7 mouse cellular contexts compared by ENCODE assay signal in genomic region chr5:36397384-36397759, GRCm38 (mm10). TPM values are rescaled to one million over a fixed set of nuclear protein-coding genes. Genes with fewer than 3 reads are reported as not detected.
DNase-seq lines count a peak whose midpoint lies in the region; ATAC-seq and TF ChIP-seq lines count a peak whose summit lies in the region.

No protein-coding gene starts in this region.

- H3K4me1 ChIP-seq in lung, embryonic 14.5 days (ENCODE audit: insufficient read depth): peaks cover 15% of the 10 kb centered on the region; the same call in 1 of the 2 replicates
- H3K4me1 ChIP-seq in embryonic facial prominence, embryonic 13.5 days: peaks cover 35% of the 10 kb centered on the region
- peaks cover 31% of the 10 kb centered on the region for H3K4me1 ChIP-seq in hindbrain, embryonic 16.5 days (ENCODE audit: control insufficient read depth, insufficient read depth, low read depth, low read length)
- H3K4me1 ChIP-seq in midbrain, embryonic 14.5 days (ENCODE audit: control insufficient read depth, insufficient read depth, low read length): peaks cover 27% of the 10 kb centered on the region

- under 1% methylated on average over 36 of the region's 36 CpGs for WGBS in lung, embryonic 14.5 days
- under 1% methylated on average over 35 of the region's 36 CpGs for WGBS in embryonic facial prominence, embryonic 13.5 days
- WGBS in hindbrain, embryonic 16.5 days: 0% methylated on average over 36 of the region's 36 CpGs
- WGBS in midbrain, embryonic 14.5 days: under 1% methylated on average over 36 of the region's 36 CpGs

- DNase-seq in lung, embryonic 14.5 days: peak; percentile 62
- no peak for DNase-seq in lung, postnatal 36 days
- peak; percentile 59 for DNase-seq in midbrain, embryonic 14.5 days
- no peak for DNase-seq in adrenal gland, adult 8-10 months

- H3K27ac ChIP-seq in lung, embryonic 14.5 days (ENCODE audit: low read depth): peak overlapping the region; percentile 54; the same call in 1 of the 2 replicates
- H3K27ac ChIP-seq in embryonic facial prominence, embryonic 13.5 days: no peak overlapping the region
- peak overlapping the region; percentile 48; the same call in 1 of the 2 replicates for H3K27ac ChIP-seq in hindbrain, embryonic 16.5 days (ENCODE audit: low read depth, low read length)
- peak overlapping the region; percentile 70 for H3K27ac ChIP-seq in midbrain, embryonic 14.5 days (replicated peaks; ENCODE audit: low read depth, low read length)

- H3K4me2 ChIP-seq in lung, embryonic 14.5 days: peak overlapping the region; percentile 99
- peak overlapping the region; percentile 99 for H3K4me2 ChIP-seq in embryonic facial prominence, embryonic 13.5 days
- peak overlapping the region; percentile 99 for H3K4me2 ChIP-seq in hindbrain, embryonic 16.5 days (ENCODE audit: low read length)
- peak overlapping the region; percentile 88 for H3K4me2 ChIP-seq in midbrain, embryonic 14.5 days (ENCODE audit: low read length)

- no peaks in the 10 kb centered on the region for H3K36me3 ChIP-seq in lung, embryonic 14.5 days (ENCODE audit: insufficient read depth)
- H3K36me3 ChIP-seq in embryonic facial prominence, embryonic 13.5 days: no peaks in the 10 kb centered on the region
- no peaks in the 10 kb centered on the region for H3K36me3 ChIP-seq in hindbrain, embryonic 16.5 days (ENCODE audit: control insufficient read depth, insufficient read depth, low read length)
- no peaks in the 10 kb centered on the region for H3K36me3 ChIP-seq in midbrain, embryonic 14.5 days (ENCODE audit: control insufficient read depth, insufficient read depth, low read length)

- H3K9ac ChIP-seq in lung, embryonic 14.5 days: peak overlapping the region; percentile 76
- H3K9ac ChIP-seq in embryonic facial prominence, embryonic 13.5 days: peak overlapping the region; percentile 82
- peak overlapping the region; percentile 95 for H3K9ac ChIP-seq in hindbrain, embryonic 16.5 days (ENCODE audit: low read depth, low read length)
- peak overlapping the region; percentile 91 for H3K9ac ChIP-seq in midbrain, embryonic 14.5 days (replicated peaks; ENCODE audit: low read length)

- peak overlapping the region; percentile 71 for H3K4me3 ChIP-seq in lung, embryonic 14.5 days (ENCODE audit: low read depth, low read length)
- H3K4me3 ChIP-seq in embryonic facial prominence, embryonic 13.5 days: peak overlapping the region; percentile 74
- peak overlapping the region; percentile 81 for H3K4me3 ChIP-seq in hindbrain, embryonic 16.5 days (ENCODE audit: low read length)
- H3K4me3 ChIP-seq in midbrain, embryonic 14.5 days (replicated peaks; ENCODE audit: low read depth, low read length): peak overlapping the region; percentile 79

- no peaks in the 10 kb centered on the region for H3K9me3 ChIP-seq in lung, embryonic 14.5 days (ENCODE audit: low read depth, low read length)
- H3K9me3 ChIP-seq in embryonic facial prominence, embryonic 13.5 days: no peaks in the 10 kb centered on the region
- no peaks in the 10 kb centered on the region for H3K9me3 ChIP-seq in hindbrain, embryonic 16.5 days (ENCODE audit: control insufficient read depth, low read length)
- no peaks in the 10 kb centered on the region for H3K9me3 ChIP-seq in midbrain, embryonic 14.5 days (ENCODE audit: control insufficient read depth, low read length)

- H3K27me3 ChIP-seq in lung, embryonic 14.5 days (ENCODE audit: insufficient read depth, low read length): no peaks in the 10 kb centered on the region
- H3K27me3 ChIP-seq in embryonic facial prominence, embryonic 13.5 days: peaks cover 38% of the 10 kb centered on the region
- H3K27me3 ChIP-seq in hindbrain, embryonic 16.5 days (replicated peaks; ENCODE audit: control insufficient read depth, insufficient read depth, low read length): no peaks in the 10 kb centered on the region
- no peaks in the 10 kb centered on the region for H3K27me3 ChIP-seq in midbrain, embryonic 14.5 days (ENCODE audit: control insufficient read depth, insufficient read depth, low read length)

- no peak; the same call in 1 of the 2 replicates for TF ChIP-seq CTCF in lung, embryonic 14.5 days (IDR thresholded peaks at IDR 0.05; ENCODE audit: low read depth)

- ATAC-seq in lung, embryonic 14.5 days (ENCODE audit: insufficient read depth): peak; percentile 48
- no peak for ATAC-seq in embryonic facial prominence, embryonic 13.5 days (ENCODE audit: insufficient number of reproducible peaks, insufficient read depth, low FRiP score, low TSS enrichment, low read depth)
- peak; percentile 13; the same call in 1 of the 2 replicates for ATAC-seq in hindbrain, embryonic 16.5 days
- ATAC-seq in midbrain, embryonic 14.5 days (ENCODE audit: low FRiP score, low TSS enrichment): peak; percentile 24; the same call in 1 of the 2 replicates
- ATAC-seq in granulocyte monocyte progenitor cell, adult 5-6 weeks (replicated peaks; ENCODE audit: poor library complexity, severe bottlenecking): no peak

RNA-seq across cellular contexts. Expression of gene Sorcs2, which starts 0.6 kb away (rescaled TPM):
- 17.5 and 20.6 TPM in 2 replicates for polyA plus RNA-seq in lung, embryonic 14.5 days (2014; fragmentation: Nextera tagmentation; extraction: Ambion mirVana)
- 13.1 and 14.8 TPM in 2 replicates for polyA plus RNA-seq in embryonic facial prominence, embryonic 13.5 days (2015; fragmentation: Nextera tagmentation; extraction: Ambion mirVana)
- 11.8 and 15.5 TPM in 2 replicates for polyA plus RNA-seq in hindbrain, embryonic 16.5 days (2015; fragmentation: Nextera tagmentation; extraction: Ambion mirVana)
- 14.5 and 15.1 TPM in 2 replicates for polyA plus RNA-seq in midbrain, embryonic 14.5 days (2014; fragmentation: Nextera tagmentation; extraction: Ambion mirVana)
- 10 to 100 TPM in 3 of 4 experiments, 1 to 10 TPM in 1; 7.9 to 18.3 (median 12.5) TPM for total RNA-seq in adrenal gland, adult 8-10 months (2022)
- not detected in 2 replicates for total RNA-seq in granulocyte monocyte progenitor cell, adult 5-6 weeks (2014; fragmentation: Nextera tagmentation)
- total RNA-seq in granulocyte monocyte progenitor cell, adult 5-6 weeks (2017): not detected in 2 replicates

Comparison
In these comparisons a context has a peak if more than half of its experiments do, and no peak if none do; other contexts are left out.
1. DNase-seq: peak in lung, embryonic 14.5 days (single experiment) and midbrain, embryonic 14.5 days (single experiment); none in lung, postnatal 36 days (single experiment) and adrenal gland, adult 8-10 months (single experiment).
2. ATAC-seq: peak in lung, embryonic 14.5 days (single experiment), hindbrain, embryonic 16.5 days (single experiment) and midbrain, embryonic 14.5 days (single experiment); none in embryonic facial prominence, embryonic 13.5 days (single experiment) and granulocyte monocyte progenitor cell, adult 5-6 weeks (single experiment).
3. Peak in every context shown above with its lines, with median percentiles within 50 percentile points of each other: H3K4me2 ChIP-seq, H3K4me3 ChIP-seq and H3K9ac ChIP-seq.